Mouse (Mus musculus) layer of hippocampus, postnatal 10 days (tissue): ENCODE data around the gene Als2. TPM values are rescaled to one million over a fixed set of nuclear protein-coding genes. Genes with fewer than 3 reads are reported as not detected.

Experiments used
- DNase-seq, 2 experiments: peaks; one replicate each; pipeline ENCODE4 v3.0.0; 2021; ENCODE audit warnings: low spot score in 2 of 2
- total RNA-seq, 2 experiments: library from RNA; stranded (reverse); gene quantifications; 2 replicates each; pipeline ENCODE4 v1.2.3; 2021

Gene Als2
- total RNA-seq, 2 experiments from 2014 or later = 43.2 to 45.5 TPM

DNA sequence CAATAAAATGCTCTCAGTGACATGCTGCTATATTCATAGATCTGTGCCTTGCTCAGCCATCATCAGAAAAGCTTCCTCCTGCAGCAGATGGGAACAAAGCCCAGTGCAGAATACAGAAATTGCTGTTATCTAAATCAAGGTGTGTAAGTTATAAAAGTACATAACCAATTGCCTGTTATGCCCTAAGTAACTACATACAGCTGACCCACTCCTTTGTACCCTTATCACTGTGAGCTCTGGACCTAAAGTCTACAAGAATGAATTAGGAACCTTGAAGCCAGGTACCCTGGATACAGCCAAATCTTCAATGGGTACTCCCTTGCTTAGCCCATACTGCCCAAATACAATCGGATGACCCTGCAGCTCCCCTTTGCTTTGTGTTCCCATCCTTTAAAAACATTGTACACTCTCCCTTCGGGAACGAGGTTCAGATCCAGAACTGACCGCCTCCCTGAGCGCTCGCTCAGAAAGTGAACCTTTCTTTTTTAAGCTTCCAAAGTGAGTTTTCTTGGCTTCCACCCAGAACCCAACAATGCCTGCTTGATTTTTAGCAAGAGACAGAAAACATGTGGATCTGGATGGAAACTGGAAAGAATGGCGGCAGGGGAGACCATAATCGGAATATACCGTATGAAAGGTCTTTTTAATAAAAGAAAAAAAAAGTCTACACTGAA, 70.7 kb downstream of the Als2 start:
- DNase-seq = no peak

DNA sequence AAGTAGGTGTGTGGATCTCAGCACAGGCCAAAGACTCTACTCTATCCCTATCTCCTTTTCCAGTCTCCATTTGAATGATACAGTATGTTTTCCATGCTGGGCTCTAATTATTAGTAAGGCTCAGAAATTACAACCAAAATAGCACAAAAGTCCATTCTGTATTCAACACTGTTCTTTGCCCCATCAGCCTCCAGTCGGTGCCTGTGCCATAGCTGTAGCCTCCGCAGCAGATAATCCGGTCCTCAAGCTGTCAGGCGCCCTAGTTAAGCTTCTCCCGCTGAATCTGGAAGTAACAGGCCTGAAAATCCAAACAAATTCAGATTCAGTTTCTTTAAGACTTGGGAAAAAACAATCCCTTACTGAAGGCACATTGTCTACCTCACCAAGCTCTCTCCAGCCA, 73.1 kb downstream of the Als2 start:
- DNase-seq = no peak

DNA sequence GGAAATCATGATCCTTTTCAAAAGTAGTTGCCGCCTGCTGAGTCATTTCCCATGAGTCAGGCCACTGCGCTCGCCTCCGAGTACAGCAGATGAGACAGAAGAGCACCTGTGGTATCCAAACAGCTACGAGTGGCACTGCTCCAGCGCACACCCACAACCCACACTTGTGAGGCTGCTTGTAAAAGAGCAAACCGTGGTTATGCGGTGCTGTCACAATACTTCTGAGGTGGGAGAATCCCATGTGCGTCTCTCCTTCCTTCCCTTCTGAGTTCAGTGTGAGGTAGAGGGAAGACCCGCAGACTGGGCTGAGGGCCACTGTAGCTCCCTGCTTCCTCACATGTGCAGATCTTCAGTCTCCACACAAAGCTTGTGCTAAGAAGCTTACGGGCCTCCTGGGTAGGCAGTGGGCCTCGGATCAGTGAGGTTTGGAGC, 74.0 kb downstream of the Als2 start, which contains the start of gene Mpp4:
Mpp4 (minus strand) TSS at position 360 of the 432 bp plus-strand sequence.
- DNase-seq = peak; percentile 30 to 45

DNA sequence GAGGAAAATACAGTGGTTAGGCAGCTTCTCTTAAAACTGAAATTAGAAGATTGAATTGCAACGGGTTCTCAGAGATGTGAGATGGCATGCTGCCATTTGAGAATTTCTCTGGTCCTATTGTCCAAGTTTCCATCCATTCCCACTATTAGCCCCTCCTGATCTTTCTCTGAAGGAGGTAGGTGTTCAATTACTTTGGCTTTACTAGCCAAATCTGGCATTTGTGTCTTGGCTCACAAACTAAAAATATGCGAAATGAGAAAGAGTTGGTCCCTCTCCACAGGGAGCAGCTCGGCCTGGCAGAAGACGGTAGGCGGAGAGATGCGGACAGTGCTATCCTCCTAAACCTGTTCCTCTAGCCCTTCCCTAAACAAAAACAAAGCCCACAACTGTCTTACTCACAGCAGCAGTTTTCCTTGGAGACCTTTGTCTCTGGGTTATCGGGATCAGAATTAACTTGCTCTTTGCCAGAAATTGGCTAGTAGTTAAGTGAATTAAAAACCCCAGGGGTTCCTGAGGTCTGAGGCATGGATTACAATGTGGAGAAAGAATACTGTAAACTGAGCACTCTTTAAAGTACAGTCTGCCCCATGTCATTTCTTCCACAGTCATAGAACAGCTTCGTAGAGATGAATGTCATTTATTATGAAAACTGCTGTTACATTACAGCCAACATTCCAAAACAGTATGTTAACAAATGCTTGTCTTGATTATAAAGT, 74.6 kb downstream of the Als2 start:
- no peak for DNase-seq

DNA sequence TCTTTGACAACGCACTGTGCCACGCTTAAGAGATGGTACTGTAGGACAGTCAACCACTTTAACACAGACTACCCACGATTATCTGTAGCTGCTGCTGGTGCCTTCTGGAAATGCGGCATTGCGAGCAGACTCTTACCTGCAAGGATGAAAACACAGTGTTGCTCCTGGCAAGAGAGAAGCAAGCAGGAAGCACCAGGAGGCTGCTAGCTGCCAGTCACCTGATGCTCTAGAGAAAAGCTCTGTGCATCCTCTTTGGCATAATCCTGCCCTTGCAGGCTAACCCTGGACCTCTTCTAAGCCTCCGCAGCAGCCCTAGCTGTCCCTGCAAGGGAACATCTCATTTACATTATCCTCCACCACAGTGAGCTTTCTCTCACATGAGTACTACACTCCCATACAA, 75.6 kb downstream of the Als2 start:
- DNase-seq = no peak

DNA sequence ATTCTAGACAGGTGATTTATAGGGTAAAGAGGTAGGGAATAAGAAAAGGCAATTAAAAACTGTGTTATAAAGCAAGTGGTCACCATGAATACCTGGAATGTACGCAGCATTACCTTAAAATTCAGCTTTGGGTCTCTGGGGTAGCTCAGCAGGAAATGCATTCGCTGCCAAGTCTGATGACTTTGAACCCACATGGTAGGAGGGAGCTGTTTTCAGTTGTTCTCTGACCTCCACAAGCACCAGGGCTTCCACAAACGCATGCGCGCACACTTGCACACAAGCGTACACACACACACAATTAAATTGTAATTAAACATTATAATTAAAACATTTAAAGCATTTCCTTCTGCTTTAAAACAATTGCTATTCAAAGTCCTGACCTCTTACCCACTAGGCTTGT, 76.2 kb downstream of the Als2 start:
- no peak for DNase-seq

DNA sequence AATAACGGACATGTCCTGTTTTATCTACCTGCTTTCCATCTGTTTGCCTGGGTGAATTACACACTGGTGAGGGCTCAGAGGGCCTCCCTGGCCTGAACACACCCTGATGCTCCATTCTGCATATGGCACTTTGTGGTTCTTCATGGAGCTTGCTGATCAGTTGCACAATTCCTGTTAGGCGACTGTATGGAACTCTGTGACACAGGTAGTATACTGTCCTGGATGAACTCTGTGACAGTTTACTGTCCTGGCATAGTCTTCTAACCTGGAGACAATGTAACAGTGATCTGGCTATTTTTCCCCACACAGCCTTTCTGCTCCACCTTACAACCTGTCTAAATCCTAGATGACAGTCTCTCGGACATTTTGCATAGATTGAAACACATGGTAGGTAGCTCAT, 77.9 kb downstream of the Als2 start:
- DNase-seq = no peak

DNA sequence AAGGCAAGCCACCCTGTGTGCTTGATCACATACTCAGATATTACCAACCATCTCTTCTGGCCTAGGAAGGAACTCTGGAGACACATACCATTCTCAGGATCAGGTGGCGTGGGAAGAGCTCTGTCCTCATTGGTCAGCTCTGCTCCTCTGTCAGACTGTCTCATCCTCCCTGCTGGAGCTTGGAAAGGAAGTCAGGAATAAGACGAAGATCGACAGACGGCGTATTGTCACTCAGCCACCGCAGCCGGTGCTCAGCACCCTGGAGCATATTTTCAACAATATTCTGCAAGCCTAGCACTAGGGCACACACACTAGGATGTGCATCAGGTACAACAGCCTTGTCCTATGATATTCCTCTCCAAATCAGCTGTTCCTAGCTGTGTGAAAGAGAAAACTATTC, 78.5 kb downstream of the Als2 start:
- DNase-seq = no peak

DNA sequence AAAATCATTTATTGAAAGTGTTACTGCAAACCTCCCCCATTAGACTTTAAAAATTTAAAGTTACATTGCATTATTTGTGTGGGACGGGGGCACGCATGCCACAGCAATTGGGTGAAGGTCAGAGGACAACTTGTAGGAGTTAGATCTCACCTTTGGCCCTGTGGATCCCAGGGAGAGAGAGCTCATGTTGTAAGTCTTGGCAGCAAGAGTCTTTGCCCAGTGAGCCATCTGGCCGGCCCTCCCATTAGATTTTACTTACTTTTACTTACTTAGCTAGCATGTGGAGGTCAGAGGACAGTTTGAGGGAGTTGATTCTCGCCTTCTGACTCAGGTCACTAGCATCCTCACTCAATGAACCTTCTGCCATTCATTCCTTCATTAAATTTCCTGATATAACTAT, 79.2 kb downstream of the Als2 start:
- no peak for DNase-seq

DNA sequence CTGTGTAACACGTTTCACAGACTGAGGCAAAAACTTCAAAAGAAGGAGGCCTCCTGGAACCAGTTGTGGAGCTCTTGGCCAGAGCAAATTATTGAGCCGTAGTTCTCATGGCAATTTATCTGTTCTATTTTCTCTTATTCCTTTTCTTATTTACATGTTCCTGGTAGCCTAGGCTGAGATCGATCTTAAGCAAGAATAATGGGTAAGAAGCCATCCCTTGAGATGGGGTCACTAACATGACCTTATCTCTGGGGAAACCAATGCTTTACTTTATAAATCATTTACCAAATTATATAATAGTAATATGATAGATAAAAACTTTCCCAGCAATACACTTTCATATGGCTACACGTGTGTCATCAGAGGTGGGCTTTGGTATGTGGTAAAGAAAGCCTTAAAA, 84.7 kb downstream of the Als2 start:
- no peak for DNase-seq

DNA sequence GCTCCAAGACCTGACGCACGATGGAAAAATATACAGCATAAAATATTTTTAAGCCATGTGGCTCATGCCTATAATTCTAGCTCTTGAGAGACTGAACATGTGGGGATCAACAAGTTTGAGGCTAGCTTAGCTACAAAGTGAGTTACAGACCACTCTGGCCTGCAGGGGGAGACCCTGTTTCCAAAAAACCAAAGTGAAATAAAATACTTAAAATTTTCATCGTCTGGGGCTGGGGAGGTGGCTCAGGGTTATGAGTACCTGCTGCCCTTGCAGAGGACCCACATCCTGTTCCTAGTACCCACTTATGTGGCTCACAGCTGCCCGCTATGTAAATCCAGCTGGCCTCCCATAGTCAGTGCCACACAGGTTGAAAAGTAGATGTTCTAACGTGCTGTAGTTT, 86.5 kb downstream of the Als2 start:
- DNase-seq = no peak

DNA sequence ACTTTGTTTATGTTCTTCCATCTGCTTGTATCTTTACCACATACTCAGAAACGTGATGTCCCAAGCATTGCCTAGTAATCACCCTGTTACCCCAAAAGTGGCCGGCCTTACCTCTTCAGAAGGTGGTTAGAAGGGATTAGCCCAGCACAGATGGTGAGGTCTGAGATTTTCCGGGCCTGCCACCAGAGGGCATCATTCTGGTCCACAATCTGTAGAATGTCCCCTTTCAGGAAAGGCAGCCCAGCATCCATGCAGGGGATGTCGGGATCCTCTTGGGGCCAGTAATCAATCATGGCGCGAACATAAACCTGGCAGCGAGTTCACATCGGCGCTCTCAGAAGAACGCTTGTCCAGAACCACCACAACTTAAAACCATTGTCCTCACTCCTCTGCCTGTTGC, 92.5 kb downstream of the Als2 start:
- peak in 1 of 2 experiments; percentile 18 for DNase-seq

DNA sequence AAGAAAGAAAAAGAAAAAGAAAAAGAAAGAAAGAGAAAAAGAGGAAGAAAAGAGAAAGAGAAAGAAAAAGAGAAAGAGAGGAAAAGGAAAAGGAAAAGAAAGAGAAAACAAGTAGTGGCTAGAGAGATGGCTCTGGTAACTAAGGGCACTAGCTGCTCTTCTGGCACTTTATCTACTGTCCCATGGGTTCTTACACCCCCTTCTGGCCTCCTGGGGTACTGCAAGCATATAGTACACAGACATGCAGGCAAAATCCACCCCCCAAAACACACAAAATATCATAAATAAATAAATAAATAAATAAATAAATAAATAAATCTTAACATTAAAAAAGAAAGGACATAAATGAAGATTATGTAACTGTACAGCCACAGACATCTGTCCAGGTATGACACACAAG, 94.2 kb downstream of the Als2 start:
- DNase-seq = peak; percentile 47 to 55

DNA sequence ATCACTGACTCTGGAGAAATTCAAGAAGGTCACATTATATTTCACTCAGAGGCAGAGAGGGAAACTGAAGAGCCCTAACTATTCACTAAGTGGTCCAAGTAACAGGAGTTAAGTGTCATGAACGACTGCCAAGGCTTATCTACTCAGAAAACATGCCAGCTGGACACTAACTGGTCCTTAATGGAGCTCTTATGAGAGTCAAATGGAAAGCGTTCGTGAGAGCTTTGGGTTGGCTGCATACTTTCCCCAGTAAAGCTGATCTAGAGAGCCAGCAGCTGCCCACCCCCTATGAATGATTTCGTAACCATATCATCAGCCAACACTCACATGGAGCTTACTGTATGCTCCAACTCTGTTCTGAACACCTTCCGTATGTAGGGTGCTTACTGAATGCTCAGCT, 102.6 kb downstream of the Als2 start:
- DNase-seq = no peak

DNA sequence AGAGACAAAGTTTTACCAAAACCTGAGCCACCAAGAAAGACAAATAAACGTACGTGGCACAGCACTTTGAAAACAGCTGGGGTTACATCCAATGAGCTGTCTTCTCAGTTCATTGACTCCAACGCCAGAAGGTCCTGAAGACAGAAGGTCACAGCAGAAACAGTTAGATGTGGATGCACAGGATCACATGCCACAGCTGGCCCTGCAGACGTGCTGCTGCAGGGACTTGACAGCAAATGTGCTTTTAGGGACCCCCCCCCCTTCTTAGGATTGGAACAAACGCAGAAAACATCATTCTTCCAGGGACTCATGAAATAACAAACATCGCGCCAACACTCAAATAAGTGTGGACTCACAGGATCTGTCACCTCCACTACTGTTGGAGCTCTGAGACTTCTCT, 108.2 kb downstream of the Als2 start:
- DNase-seq = no peak

DNA sequence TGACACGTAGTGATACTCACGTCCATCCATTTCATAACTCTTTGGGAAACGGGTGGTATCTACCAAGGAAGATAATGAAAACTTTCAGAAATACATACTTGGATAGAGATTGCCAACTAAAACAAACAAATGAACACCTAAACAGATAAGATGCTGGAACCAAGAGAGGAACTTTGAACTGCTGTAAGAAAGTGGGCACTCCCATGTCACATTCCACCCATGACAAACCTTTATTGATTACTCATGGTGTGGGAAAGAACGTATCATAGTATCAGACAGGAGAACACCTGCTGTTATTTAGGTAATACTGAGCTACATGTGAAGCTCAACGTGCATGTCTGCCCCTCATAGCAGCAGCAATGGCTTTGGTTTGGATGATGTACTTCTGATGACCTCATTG, 111.5 kb downstream of the Als2 start:
- no peak for DNase-seq

DNA sequence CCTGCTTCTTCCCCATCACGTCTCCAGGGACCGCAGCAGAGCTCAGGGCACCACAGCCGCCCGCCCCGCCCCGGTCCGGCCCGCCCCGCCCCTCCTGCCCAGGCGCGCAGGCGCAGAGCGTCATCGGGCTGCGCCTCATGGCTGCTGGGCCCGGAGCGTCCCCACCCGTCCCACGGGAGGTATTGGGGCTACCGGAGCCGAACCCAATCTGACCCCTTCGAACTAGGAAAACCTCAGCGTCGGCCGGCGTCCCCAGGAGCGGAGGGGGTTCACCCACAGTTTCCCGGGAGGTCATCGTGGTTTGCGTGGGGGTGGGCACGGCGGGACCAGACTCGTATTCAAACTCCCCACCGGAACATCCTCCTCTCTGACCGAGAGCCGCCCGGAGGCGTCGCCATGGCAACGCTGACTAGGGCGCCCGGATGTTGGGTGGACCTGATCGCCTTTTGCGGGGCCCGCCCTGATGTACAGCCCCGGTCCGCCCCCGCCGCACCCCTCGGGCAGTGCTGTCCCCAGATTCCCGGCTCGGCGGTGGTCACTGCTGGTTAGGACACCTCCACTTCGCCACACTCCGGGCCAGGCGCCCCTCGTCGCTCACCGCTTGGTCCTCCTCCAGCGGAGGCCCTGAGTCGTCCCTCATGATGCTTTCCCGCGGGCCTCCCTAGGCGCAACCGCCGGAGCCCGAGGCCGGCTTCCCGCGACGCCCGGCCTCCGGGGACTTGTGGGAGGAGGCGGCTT, 117.1 kb downstream of the Als2 start, which contains the start of gene Tmem237:
Tmem237 (minus strand) TSS at position 689 of the 738 bp plus-strand sequence.
- peak; percentile 93 to 94 for DNase-seq

Other genes with a start within 250 kb of the Als2 start
- gene C2cd6, start 142.3 kb downstream of the Als2 start, total RNA-seq = not detected
- gene Tmem237, start 116.8 kb downstream of the Als2 start, total RNA-seq = 10 to 100 TPM; 27.8 to 29.7 TPM
- gene Mpp4, start 73.8 kb downstream of the Als2 start, total RNA-seq = 1 to 10 TPM in 1 of 2 experiments, under 1 TPM in 1; 0.89 to 1.0 TPM
- 1 to 10 TPM in 1 of 2 experiments, under 1 TPM in 1; 0.62 to 1.3 TPM for gene Cdk15, start 19.7 kb upstream of the Als2 start, total RNA-seq
- gene Fzd7, start 245.2 kb upstream of the Als2 start, total RNA-seq = 1 to 10 TPM; 5.8 to 6.5 TPM